Mouse (Mus musculus) brain, embryonic 14.5 days (tissue): ENCODE measurements at regions not wholly inside any gene's neighbourhood (a gene's known extent, or its start where the extent isn't known, plus 50 kb on each side); places are given as distances from the start of the nearest gene placed in this dataset.

ENCODE experiments used
- DNase-seq: peaks from one replicate; pipeline ENCODE4 v3.0.0-alpha.2; 2011; ENCODE audit warnings: low read depth
- CTCF ChIP-seq: fragments of 200-500 bp; IDR thresholded peaks from 2 replicates; pipeline ENCODE4 v1.5.1; 2012; ENCODE audit warnings: inconsistent platforms, mild to moderate bottlenecking, moderate library complexity, borderline replicate concordance; ENCODE audit not compliant: insufficient read depth, insufficient read length; ENCODE audit errors: extremely low read depth
- POLR2A ChIP-seq: fragments of 200-500 bp; IDR thresholded peaks from 2 replicates; pipeline ENCODE4 v1.6.1; 2012; ENCODE audit warnings: mild to moderate bottlenecking, inconsistent platforms, borderline replicate concordance; ENCODE audit not compliant: poor library complexity, insufficient read depth, insufficient read length, severe bottlenecking; ENCODE audit errors: extremely low read depth

DNA sequence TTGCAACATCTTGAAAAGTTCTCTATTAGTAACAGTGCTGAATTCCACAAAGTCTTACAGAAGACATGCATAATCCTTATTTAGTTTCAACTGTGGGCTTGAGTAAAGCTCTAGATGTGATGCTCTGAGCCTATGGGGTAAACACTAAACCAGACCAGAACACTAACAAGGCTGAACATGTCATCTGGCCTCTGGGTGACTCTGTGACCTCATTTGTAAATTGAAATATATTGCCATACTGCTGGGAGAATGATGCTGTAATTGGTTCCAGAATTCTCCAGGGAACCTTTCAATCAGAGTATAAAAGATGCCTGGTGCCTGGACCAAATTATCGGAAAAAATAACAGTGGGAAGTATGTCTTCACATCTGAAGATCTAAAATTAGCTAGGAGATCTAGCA is 309.9 kb upstream of the Megf9 start:
- no peak for TF ChIP-seq CTCF
- TF ChIP-seq POLR2A, result no peak
- peak; percentile 29 for DNase-seq

DNA sequence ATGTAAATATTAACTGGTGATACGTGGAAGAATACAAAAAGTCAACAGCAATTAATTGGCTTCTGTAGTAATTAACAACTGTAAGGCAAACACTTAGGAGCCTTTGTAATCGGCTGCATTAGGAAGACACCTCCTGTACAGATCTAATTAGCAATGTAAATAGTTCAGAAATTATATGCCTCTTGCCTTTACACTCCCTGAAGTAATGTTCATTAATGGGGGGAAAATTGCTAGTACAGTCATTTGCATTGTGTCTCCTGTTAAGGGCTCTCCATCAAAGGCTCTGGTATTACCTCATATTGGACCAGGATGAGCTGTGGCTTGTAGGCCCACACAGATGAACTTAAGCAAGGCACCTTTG is 276.1 kb upstream of the Megf9 start:
- no peak for TF ChIP-seq POLR2A
- TF ChIP-seq CTCF, result no peak
- peak; percentile 80 for DNase-seq

DNA sequence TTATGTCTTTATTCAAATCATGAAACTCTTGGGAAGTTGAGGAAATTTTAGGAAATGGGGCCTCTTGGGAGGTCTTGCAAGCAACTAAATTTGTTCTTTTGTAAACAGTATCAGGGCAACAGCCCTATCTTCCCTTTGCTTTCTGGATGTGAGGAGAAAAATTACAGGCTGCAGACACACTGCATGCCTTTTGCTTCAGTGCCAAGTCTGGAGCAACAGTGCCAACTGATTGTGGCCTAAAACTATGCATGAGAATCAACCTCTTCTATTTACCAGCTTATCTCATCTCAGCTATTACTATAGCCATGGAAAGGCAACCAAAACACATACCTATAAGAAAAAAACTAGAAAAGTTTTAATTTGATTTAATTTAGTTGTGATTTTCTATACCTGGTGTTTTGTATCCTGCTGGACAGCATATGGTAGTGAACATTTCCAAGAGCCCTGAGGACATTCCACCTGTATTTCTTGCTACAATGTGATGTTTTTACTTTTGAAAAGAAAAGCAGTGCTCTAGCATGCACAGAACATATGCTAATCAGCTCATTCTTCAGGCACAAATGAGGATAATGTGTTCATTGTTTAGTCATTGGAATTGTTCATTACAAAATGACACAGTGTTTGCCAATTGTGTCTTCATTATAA is 275.6 kb upstream of the Megf9 start:
- TF ChIP-seq POLR2A (no peak), CTCF (no peak)
- peak; percentile 63 for DNase-seq

DNA sequence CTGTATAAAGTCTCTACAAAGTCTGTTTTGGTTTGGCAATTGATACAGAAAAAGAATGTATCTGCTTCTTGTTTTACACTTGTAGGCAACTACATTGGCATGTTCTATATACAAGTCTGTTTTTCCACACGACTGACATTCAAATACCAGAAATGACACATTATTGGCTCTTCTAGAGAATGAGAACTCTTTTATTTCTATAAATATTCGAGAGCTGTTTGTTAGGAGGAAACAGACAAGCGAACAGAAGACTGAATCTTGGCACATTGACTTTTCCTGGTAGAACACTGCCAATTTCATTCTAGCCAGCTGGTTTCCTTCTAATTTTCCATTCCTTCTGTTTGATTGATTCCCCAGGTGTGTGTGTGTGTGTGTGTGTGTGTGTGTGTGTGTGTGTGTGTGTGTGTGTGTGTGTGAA is 270.1 kb upstream of the Megf9 start:
- peak; percentile 76 for DNase-seq
- TF ChIP-seq CTCF (no peak), POLR2A (no peak)

DNA sequence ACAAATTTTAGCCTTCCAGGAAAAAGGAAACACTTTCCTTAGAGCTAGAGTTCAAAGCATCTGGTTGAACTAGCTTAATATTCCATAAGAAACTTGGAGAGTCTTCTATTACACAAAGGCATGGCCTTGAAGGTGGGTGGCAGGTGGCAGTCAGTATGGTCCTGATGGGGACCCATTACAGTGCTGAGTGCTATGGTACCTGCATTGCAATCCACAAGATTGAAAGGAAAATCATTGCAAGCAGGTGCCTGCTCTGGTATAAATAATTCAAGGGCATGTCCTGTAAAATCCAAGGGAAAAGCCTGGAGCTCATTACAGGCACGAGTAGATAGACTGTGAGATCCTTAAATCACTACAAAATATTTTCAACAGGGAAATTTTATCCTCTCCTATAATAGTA is 263.7 kb upstream of the Megf9 start:
- peak; percentile 10 for DNase-seq
- no peak for TF ChIP-seq POLR2A
- TF ChIP-seq CTCF, result no peak

DNA sequence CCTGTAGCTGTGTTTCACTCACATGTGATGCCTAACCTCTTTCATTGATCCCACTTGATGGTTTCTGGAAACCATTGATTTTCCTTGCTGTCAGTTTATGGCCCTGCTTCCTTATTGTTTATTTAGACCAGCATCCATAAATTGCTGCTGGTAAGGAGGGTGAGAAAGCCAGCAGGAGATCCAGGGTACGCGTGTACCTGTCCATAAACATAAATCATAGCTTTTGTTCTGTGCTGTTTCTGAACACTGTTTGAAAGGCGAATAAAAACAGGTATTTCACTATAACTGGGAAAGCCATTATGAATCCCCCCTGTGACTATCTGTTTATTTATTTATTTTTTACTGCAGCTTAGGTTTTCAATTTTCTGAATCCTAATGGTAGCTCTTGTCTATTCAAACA is 263.1 kb upstream of the Megf9 start:
- TF ChIP-seq CTCF (no peak), POLR2A (no peak)

DNA sequence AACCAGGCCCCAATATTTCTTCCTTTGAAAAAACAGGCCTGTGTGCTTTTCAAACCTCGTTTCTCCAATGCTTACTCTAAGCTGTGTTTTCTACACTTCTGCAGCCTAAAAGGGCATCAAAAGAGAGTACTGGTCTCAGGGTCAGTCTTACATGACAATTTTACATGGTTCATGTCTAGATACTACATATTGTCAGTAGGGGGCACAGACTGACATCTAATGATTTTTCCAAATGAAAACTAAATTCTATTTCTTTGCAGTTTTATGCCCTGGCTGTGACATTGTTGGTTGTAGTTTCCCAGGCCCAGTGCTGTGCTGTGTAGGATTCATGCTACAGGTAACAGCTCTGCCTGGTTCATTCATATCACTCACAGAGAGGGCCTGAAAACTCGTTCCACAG is 248.7 kb upstream of the Megf9 start:
- peak; percentile 19 for DNase-seq
- TF ChIP-seq POLR2A, result no peak
- no peak for TF ChIP-seq CTCF

More for the DNA sequence above, 263.1 kb upstream of the Megf9 start:
- DNase-seq, result no peak

DNA sequence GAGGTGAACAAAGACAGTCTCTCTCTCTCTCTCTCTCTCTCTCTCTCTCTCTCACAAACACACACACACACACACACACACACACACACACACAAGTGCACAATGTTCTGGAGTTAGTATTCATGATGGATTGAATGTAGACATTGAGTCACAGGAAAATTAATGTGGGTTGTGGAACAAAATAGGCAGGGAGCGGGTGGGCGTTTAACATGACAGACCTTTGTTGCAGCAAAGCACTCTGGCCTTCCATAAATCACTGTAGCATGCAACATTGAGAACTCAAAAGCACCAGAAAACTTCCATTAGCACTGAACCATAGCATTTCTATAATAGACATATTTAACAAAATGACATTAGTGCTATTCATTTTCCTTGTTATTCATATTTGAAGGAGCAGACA is 246.8 kb upstream of the Megf9 start:
- TF ChIP-seq POLR2A (no peak), CTCF (no peak)
- DNase-seq, result peak; percentile 27

DNA sequence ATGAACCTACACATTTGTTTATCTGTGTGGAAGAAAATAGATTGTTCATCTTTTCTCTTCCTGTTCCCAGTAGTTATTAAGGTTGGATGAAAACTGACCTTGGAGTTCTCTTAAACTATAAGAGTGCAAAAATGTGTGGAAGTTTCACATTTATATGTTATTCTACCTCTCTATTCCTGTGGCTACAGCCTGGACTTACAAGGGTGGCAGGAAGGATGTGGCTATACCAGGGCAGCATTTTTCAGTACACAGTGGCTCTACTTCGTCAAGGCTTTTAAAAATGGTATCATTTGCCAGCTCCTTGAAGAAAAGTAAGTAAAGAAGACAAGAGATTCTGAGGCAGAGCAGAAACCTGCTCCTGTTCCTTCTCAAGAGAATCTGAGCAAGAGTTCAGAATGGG is 241.5 kb upstream of the Megf9 start:
- DNase-seq, result no peak
- TF ChIP-seq CTCF (no peak), POLR2A (no peak)

DNA sequence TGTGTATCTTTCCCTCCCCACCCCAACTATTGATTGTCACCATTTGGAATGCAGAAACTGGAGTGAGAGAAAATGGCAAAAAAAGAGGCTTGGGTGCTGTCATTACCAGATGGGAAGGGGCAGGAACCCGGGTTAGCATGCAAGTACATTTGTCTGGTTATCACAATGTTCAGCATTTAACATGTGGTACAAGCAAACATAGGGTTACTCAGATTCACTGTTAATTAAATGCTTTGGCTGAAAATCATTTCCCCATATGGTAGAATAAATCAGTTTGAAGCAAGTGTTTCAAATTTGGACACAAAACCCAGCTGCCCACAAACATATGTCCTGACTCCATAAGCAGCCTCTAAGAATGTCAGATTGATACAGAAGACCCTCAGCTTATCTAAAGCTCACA is 208.6 kb upstream of the Megf9 start:
- TF ChIP-seq POLR2A (no peak), CTCF (no peak)
- peak; percentile 84 for DNase-seq

DNA sequence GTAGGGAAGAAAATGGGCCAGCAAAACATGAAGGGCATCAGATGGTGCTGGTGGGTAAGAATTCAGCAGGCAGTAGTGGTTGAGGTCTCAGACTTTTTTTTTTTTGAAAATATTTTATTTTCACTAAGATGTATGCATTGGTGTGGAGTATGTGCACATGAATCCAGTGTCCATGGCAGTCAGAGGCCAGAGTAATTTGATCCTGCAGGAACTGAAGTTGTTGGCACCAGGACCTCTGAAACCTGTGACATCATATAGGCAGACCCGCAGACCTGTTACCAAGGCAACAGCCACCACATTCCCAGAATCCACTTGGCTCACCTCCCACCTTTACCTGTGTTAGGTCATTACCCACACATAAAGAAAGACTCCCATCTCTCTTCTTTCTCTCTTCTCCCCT is 207.2 kb upstream of the Megf9 start:
- TF ChIP-seq CTCF, result no peak
- TF ChIP-seq POLR2A, result no peak
- DNase-seq, result no peak

DNA sequence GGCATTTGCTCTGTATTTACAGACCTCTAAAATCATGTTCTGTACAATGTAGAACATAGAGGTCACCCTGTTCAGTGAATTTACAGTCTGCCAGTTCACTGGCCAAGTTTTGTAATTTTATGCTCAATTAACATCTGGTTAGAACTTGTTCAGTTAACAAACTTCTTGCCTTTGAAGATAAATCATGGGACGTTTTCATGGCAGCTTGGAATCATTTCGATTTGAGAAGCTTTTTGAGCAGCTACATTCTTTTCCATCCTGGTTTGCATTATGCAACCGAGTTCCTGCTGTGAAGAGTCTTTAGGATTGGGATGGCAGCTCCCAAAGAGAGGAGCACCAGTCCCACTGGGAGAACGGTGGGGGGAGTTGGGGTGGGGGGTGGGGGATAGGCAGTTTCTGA is 206.3 kb upstream of the Megf9 start:
- peak; percentile 45 for DNase-seq
- no peak for TF ChIP-seq CTCF

DNA sequence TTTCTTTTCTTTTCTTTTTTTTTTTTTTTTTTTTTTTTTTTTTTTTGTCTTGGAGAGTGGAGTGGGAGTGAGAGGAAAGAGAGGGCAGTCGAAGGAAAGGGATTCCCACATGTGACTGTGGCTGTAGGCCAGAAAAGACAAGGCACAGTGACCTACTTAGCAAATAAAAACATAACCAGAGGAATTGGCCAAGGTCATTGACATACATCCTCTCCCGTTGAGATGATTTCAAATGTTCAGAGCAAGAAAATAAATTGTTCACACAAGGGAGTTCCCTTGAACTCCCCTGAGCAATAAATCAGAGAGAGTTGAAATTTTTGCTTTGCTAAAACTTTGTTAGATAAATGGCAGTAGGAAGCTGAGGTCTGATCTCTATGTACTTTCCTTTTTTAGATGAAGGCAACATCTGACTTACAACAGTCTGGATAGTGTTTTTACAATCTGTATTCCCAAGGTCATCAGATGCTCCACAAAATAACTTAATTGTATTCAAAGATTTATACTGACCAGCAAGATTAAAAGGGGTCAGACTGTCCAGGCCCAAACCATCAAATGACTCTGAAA is 174.4 kb upstream of the Megf9 start:
- DNase-seq, result peak; percentile 40
- TF ChIP-seq POLR2A, result no peak
- TF ChIP-seq CTCF, result no peak

DNA sequence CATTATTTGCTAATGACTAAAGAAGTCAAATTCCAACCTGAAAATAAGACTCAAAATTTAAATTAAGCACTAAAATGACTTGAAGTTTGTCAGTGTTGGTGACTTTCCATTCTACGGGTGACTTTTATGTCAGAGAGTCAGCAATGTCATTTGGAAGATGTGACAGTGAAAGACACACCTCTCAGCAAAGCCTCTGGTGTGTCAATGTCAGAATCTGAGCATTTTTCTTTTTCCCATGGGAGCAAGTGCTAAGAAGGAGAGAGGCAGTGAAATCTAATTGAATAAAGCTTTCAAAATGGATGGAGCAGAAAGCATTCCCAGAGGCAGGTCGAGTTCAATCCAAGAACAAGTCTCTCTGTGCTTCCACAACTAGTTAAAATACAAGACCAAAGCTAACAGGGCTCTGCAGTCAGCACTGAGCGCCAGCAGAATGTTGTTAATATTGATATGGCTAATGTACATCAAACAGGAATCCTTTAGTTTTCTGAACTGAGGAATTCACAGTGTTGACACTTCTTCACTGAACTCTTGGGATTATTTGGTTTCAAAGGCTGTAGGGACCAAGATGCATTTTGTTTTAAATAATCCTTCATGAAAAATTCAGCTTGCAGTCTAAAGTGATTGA is 170.4 kb upstream of the Megf9 start:
- peak; percentile 60 for DNase-seq
- no peak for TF ChIP-seq CTCF
- TF ChIP-seq POLR2A, result no peak
